Mouse (Mus musculus) E14TG2a.4 (cell line): ENCODE data around the gene Pithd1.
A peak's percentile ranks its signal among the peaks of the same experiment; 100 is the strongest.

Source experiments
- H3K27me3 ChIP-seq: 2 replicates; pipeline ENCODE4 v1.6.1; 2014; ENCODE audit warnings: low read length, control low read depth; ENCODE audit not compliant: insufficient read depth
- H3K36me3 ChIP-seq: 2 replicates; pipeline ENCODE4 v1.6.1; 2014; ENCODE audit warnings: low read length, control low read depth; ENCODE audit not compliant: insufficient read depth
- H3K4me1 ChIP-seq: replicated peaks from 2 replicates; pipeline ENCODE4 v1.6.1; 2014; ENCODE audit warnings: low read depth, low read length, control low read depth
- H3K4me3 ChIP-seq: replicated peaks from 2 replicates; pipeline ENCODE4 v1.5.1; 2014; ENCODE audit warnings: mild to moderate bottlenecking, low read length
- H3K9me3 ChIP-seq: 2 replicates; pipeline ENCODE4 v1.6.1; 2014; ENCODE audit warnings: low read length, control low read depth
- CTCF ChIP-seq: conservative IDR thresholded peaks from 2 replicates; pipeline ENCODE4 v1.5.1; 2014; ENCODE audit warnings: low read length
- NANOG ChIP-seq: IDR thresholded peaks from 2 replicates; pipeline ENCODE4 v1.6.1; 2014; ENCODE audit warnings: borderline replicate concordance, low read length, mixed read lengths
- POU5F1 ChIP-seq: IDR thresholded peaks from 2 replicates; pipeline ENCODE4 v1.6.1; 2014; ENCODE audit warnings: low read length, borderline replicate concordance

The Pithd1 gene

GRCm38 (mm10) chr4:135976146-135976545, 10.9 kb downstream of the Pithd1 start:
- H3K27me3 ChIP-seq, result no peaks in the 10 kb centered on the region
- H3K4me3 ChIP-seq, result no peak overlapping the region
- H3K9me3 ChIP-seq, result no peaks in the 10 kb centered on the region
- TF ChIP-seq POU5F1 (no peak), NANOG (no peak), CTCF (no peak)
- peaks cover 46% of the 10 kb centered on the region for H3K36me3 ChIP-seq
- peaks cover 33% of the 10 kb centered on the region for H3K4me1 ChIP-seq

GRCm38 (mm10) chr4:135972911-135973811, 13.9 kb downstream of the Pithd1 start:
- no peak for TF ChIP-seq NANOG
- TF ChIP-seq CTCF, result no peak
- no peak for TF ChIP-seq POU5F1
- Histone ChIP-seq H3K4me1 (peaks cover 61% of the 10 kb centered on the region), H3K9me3 (no peaks in the 10 kb centered on the region), H3K4me3 (peak overlapping the region; percentile 96), H3K27me3 (no peaks in the 10 kb centered on the region), H3K36me3 (peaks cover 57% of the 10 kb centered on the region)

- H3K36me3 ChIP-seq, result peaks cover 63% of the 10 kb centered on the region
- H3K9me3 ChIP-seq, result no peaks in the 10 kb centered on the region
- TF ChIP-seq CTCF, result no peak
- no peak for TF ChIP-seq NANOG
- H3K4me3 ChIP-seq, result peak within 1 kb of the TSS; percentile 96
- peaks cover 66% of the 10 kb centered on the region for H3K4me1 ChIP-seq
- no peaks in the 10 kb centered on the region for H3K27me3 ChIP-seq
Measured at GRCm38 (mm10) chr4:135972556-135972906, 14.5 kb downstream of the Pithd1 start, which contains the start of gene Lypla2. Gene Lypla2 (minus strand): TSS chr4:135972626.

- Histone ChIP-seq H3K36me3 (peaks cover 63% of the 10 kb centered on the region), H3K4me3 (peak overlapping the region; percentile 96), H3K9me3 (no peaks in the 10 kb centered on the region), H3K27me3 (no peaks in the 10 kb centered on the region), H3K4me1 (peaks cover 68% of the 10 kb centered on the region)
- TF ChIP-seq POU5F1 (no peak), CTCF (no peak), NANOG (no peak)
Measured at GRCm38 (mm10) chr4:135971805-135972555, 15.1 kb downstream of the Pithd1 start.

GRCm38 (mm10) chr4:135970585-135970984, 16.5 kb downstream of the Pithd1 start:
- H3K4me3 ChIP-seq, result peak overlapping the region; percentile 96; the same call in 1 of the 2 replicates
- H3K27me3 ChIP-seq, result no peaks in the 10 kb centered on the region
- H3K4me1 ChIP-seq, result peaks cover 65% of the 10 kb centered on the region
- no peak for TF ChIP-seq POU5F1
- TF ChIP-seq NANOG, result no peak
- no peak for TF ChIP-seq CTCF
- peaks cover 61% of the 10 kb centered on the region for H3K36me3 ChIP-seq
- H3K9me3 ChIP-seq, result no peaks in the 10 kb centered on the region

- H3K4me1 ChIP-seq, result peaks cover 76% of the 10 kb centered on the region
- no peaks in the 10 kb centered on the region for H3K9me3 ChIP-seq
- H3K4me3 ChIP-seq, result no peak overlapping the region
- H3K36me3 ChIP-seq, result peaks cover 50% of the 10 kb centered on the region
- peaks cover 5% of the 10 kb centered on the region for H3K27me3 ChIP-seq
- TF ChIP-seq POU5F1, result no peak
- no peak for TF ChIP-seq NANOG
- no peak for TF ChIP-seq CTCF
Measured at GRCm38 (mm10) chr4:135969070-135969750, 17.9 kb downstream of the Pithd1 start.

- Histone ChIP-seq H3K27me3 (peaks cover 9% of the 10 kb centered on the region), H3K4me3 (peak overlapping the region; percentile 39; the same call in 1 of the 2 replicates), H3K9me3 (no peaks in the 10 kb centered on the region), H3K4me1 (peaks cover 78% of the 10 kb centered on the region), H3K36me3 (peaks cover 50% of the 10 kb centered on the region)
- TF ChIP-seq CTCF (no peak), NANOG (no peak), POU5F1 (no peak)
Measured at GRCm38 (mm10) chr4:135968271-135968869, 18.7 kb downstream of the Pithd1 start.
